Mouse (Mus musculus): ENCODE measurements at regions not wholly inside any gene's neighbourhood (a gene's known extent, or its start where the extent isn't known, plus 50 kb on each side); places are given as distances from the start of the nearest gene placed in this dataset.
A peak's percentile ranks its signal among the peaks of the same experiment; 100 is the strongest.

DNA sequence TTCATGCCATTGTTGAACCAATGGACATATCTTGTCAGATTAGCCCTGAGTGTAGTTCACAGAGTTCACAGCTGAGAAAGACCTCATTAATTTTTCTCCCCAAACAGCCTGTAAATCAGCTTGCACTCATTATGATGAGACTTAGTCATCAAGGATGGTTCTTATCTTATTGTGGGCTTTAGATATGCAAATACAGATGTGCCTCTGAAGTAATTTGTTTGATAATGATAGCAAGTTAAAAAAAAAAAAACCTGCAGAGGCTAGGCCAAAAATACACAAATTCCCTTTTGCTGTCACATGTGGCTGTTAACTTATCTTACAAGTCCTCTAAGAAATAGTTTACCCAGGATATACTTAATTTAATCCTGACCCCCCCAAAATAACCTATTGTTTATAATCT, 1215.5 kb upstream of the Adgrl2 start:
- ATAC-seq (ENCODE audit: low FRiP score), result no peak
- DNase-seq (ENCODE audit: low spot score), result no peak
- H3K9ac ChIP-seq, result no peak overlapping the region
- H3K4me1 ChIP-seq (replicated peaks; ENCODE audit: control insufficient read depth, insufficient read depth, low read length), result no peaks in the 10 kb centered on the region
- H3K4me3 ChIP-seq (replicated peaks; ENCODE audit: low read length), result no peak overlapping the region
- H3K27me3 ChIP-seq (ENCODE audit: control insufficient read depth, insufficient read depth, low read length), result no peaks in the 10 kb centered on the region
- no peaks in the 10 kb centered on the region for H3K9me3 ChIP-seq (ENCODE audit: control insufficient read depth, low read length)
- H3K4me2 ChIP-seq (replicated peaks), result no peak overlapping the region
- no peaks in the 10 kb centered on the region for H3K36me3 ChIP-seq (replicated peaks; ENCODE audit: control insufficient read depth, insufficient read depth)
- H3K27ac ChIP-seq, result no peak overlapping the region

DNA sequence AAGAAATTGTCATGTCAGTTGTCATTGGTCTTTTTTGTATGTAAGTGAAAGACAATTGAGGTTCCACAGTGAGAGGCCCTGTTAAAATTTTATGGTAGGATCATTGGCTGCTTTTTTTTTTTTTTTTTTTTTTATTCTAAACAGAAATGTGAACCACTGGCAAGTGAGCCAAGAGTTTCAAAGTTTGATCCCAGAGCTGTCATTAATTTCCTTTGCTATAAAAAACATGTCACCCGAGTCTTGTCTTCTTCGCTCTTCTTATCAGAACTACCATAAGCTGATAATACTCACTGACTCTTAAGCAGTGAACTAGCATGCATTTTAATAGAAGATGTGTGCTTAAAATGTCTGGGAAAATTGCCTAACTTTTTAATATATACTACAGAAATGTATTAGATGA, 1204.4 kb upstream of the Adgrl4 start:
- H3K4me2 ChIP-seq (replicated peaks), result no peak overlapping the region
- H3K4me3 ChIP-seq (replicated peaks; ENCODE audit: low read length), result no peak overlapping the region
- WGBS, result 96% methylated on average over 2 of the region's 2 CpGs
- no peak overlapping the region for H3K27ac ChIP-seq
- DNase-seq (ENCODE audit: low spot score), result no peak
- H3K4me1 ChIP-seq (replicated peaks; ENCODE audit: control insufficient read depth, insufficient read depth, low read length), result no peaks in the 10 kb centered on the region
- H3K36me3 ChIP-seq (replicated peaks; ENCODE audit: control insufficient read depth, insufficient read depth), result no peaks in the 10 kb centered on the region
- H3K27me3 ChIP-seq (ENCODE audit: control insufficient read depth, insufficient read depth, low read length), result no peaks in the 10 kb centered on the region
- H3K9me3 ChIP-seq (ENCODE audit: control insufficient read depth, low read length), result no peaks in the 10 kb centered on the region
- ATAC-seq (ENCODE audit: low FRiP score), result no peak
- H3K9ac ChIP-seq, result no peak overlapping the region

- 80% methylated on average over 7 of the region's 7 CpGs for WGBS
- Histone ChIP-seq H3K9ac (no peak overlapping the region), H3K9me3 (ENCODE audit: control insufficient read depth, low read length) (no peaks in the 10 kb centered on the region), H3K27me3 (ENCODE audit: control insufficient read depth, insufficient read depth, low read length) (no peaks in the 10 kb centered on the region), H3K4me1 (replicated peaks; ENCODE audit: control insufficient read depth, insufficient read depth, low read length) (no peaks in the 10 kb centered on the region), H3K4me2 (replicated peaks) (no peak overlapping the region), H3K4me3 (replicated peaks; ENCODE audit: low read length) (no peak overlapping the region), H3K27ac (no peak overlapping the region), H3K36me3 (replicated peaks; ENCODE audit: control insufficient read depth, insufficient read depth) (no peaks in the 10 kb centered on the region)
- no peak for ATAC-seq (ENCODE audit: low FRiP score)
- no peak for DNase-seq (ENCODE audit: low spot score)
Observed at GRCm38 (mm10) chr3:150236946-150237600, 1200.6 kb upstream of the Adgrl4 start.

- no peaks in the 10 kb centered on the region for H3K4me1 ChIP-seq (replicated peaks; ENCODE audit: control insufficient read depth, insufficient read depth, low read length)
- 79% methylated on average over 2 of the region's 2 CpGs for WGBS
- ATAC-seq (ENCODE audit: low FRiP score), result no peak
- H3K9ac ChIP-seq, result no peak overlapping the region
- no peak overlapping the region for H3K27ac ChIP-seq
- no peak overlapping the region for H3K4me3 ChIP-seq (replicated peaks; ENCODE audit: low read length)
- no peaks in the 10 kb centered on the region for H3K27me3 ChIP-seq (ENCODE audit: control insufficient read depth, insufficient read depth, low read length)
- DNase-seq (ENCODE audit: low spot score), result no peak
- no peaks in the 10 kb centered on the region for H3K9me3 ChIP-seq (ENCODE audit: control insufficient read depth, low read length)
- no peaks in the 10 kb centered on the region for H3K36me3 ChIP-seq (replicated peaks; ENCODE audit: control insufficient read depth, insufficient read depth)
- no peak overlapping the region for H3K4me2 ChIP-seq (replicated peaks)
Observed at GRCm38 (mm10) chr3:150275038-150275437, 1162.6 kb upstream of the Adgrl4 start.

DNA sequence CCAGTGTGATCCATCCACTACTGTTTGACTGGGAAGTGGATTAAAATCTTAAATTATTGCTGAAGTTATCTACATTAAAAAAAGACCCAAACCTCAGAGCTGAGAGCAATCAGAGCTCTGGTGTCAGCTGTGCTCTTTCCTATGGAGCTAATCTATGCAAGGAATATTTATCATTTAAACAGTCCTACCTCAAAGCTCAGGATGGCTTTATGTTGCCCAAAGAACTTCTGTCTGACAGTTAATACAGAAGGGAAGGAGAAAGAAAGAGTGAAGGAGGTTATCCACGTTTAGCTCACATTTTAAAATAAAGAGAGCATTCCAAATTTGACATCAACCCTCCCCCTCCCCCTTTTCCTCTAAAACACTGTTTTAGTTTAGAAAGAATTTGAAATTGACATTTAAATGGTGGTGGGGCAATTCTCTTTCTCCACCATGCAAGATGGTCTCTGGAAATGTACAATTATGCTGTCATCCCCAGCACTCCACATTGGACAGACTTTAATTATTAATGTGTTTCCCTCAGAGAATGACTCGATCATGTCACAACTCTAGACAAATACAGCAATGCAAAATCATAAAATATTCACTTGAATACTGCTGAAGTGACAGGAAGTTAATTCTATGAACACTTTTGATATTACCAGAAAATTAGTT, 1141.5 kb upstream of the Adgrl4 start:
- Histone ChIP-seq H3K36me3 (replicated peaks; ENCODE audit: control insufficient read depth, insufficient read depth) (no peaks in the 10 kb centered on the region), H3K27me3 (ENCODE audit: control insufficient read depth, insufficient read depth, low read length) (no peaks in the 10 kb centered on the region), H3K4me3 (replicated peaks; ENCODE audit: low read length) (no peak overlapping the region), H3K9me3 (ENCODE audit: control insufficient read depth, low read length) (no peaks in the 10 kb centered on the region), H3K27ac (no peak overlapping the region), H3K9ac (no peak overlapping the region), H3K4me2 (replicated peaks) (no peak overlapping the region), H3K4me1 (replicated peaks; ENCODE audit: control insufficient read depth, insufficient read depth, low read length) (no peaks in the 10 kb centered on the region)
- 58% methylated on average over 2 of the region's 2 CpGs for WGBS
- ATAC-seq (ENCODE audit: low FRiP score) (no peak), DNase-seq (ENCODE audit: low spot score) (no peak)

- H3K4me2 ChIP-seq (replicated peaks), result no peak overlapping the region
- H3K36me3 ChIP-seq (replicated peaks; ENCODE audit: control insufficient read depth, insufficient read depth), result no peaks in the 10 kb centered on the region
- H3K27me3 ChIP-seq (ENCODE audit: control insufficient read depth, insufficient read depth, low read length), result no peaks in the 10 kb centered on the region
- no peak for ATAC-seq (ENCODE audit: low FRiP score)
- no peak overlapping the region for H3K4me3 ChIP-seq (replicated peaks; ENCODE audit: low read length)
- no peak overlapping the region for H3K9ac ChIP-seq
- H3K27ac ChIP-seq, result no peak overlapping the region
- no peak for DNase-seq (ENCODE audit: low spot score)
- WGBS, result 91% methylated on average over 6 of the region's 6 CpGs
- no peaks in the 10 kb centered on the region for H3K9me3 ChIP-seq (ENCODE audit: control insufficient read depth, low read length)
- H3K4me1 ChIP-seq (replicated peaks; ENCODE audit: control insufficient read depth, insufficient read depth, low read length), result no peaks in the 10 kb centered on the region
Observed at GRCm38 (mm10) chr3:150328811-150329210, 1108.9 kb upstream of the Adgrl4 start.

DNA sequence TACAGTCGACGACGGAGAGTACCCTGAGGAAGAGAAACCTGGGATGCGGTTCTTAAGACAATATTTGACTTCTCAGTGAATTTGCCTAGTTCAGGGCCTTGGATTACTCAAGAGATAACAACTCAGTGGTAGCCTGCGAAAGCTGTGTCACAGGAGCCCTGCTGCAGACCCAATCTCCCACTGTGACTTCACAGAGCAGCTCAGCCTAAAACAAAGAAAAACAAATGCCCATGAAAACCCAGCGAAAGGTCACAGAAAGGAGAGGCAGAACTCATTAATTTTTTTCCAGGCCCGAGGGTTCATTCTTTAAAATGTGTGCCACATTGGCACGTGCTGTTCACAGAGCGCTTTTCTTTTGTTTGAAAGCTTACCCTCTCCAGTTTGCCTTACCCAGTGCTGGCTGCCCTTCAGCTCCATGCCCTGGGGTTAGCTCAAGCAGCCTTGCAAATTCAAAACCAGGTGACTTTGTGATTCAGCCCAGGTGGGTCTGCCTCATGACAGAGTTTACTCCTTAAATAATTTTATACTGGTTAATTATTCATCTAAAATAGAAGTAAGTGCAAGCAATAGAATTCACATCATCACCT, 1085.5 kb upstream of the Adgrl4 start:
- no peaks in the 10 kb centered on the region for H3K36me3 ChIP-seq (replicated peaks; ENCODE audit: control insufficient read depth, insufficient read depth)
- H3K4me2 ChIP-seq (replicated peaks), result no peak overlapping the region
- no peak; the same call in 1 of the 2 replicates for ATAC-seq (ENCODE audit: low FRiP score)
- no peaks in the 10 kb centered on the region for H3K9me3 ChIP-seq (ENCODE audit: control insufficient read depth, low read length)
- WGBS, result 22% methylated on average over 9 of the region's 9 CpGs
- H3K9ac ChIP-seq, result no peak overlapping the region
- no peaks in the 10 kb centered on the region for H3K4me1 ChIP-seq (replicated peaks; ENCODE audit: control insufficient read depth, insufficient read depth, low read length)
- H3K4me3 ChIP-seq (replicated peaks; ENCODE audit: low read length), result no peak overlapping the region
- no peaks in the 10 kb centered on the region for H3K27me3 ChIP-seq (ENCODE audit: control insufficient read depth, insufficient read depth, low read length)
- DNase-seq (ENCODE audit: low spot score), result peak; percentile 42
- H3K27ac ChIP-seq, result no peak overlapping the region

DNA sequence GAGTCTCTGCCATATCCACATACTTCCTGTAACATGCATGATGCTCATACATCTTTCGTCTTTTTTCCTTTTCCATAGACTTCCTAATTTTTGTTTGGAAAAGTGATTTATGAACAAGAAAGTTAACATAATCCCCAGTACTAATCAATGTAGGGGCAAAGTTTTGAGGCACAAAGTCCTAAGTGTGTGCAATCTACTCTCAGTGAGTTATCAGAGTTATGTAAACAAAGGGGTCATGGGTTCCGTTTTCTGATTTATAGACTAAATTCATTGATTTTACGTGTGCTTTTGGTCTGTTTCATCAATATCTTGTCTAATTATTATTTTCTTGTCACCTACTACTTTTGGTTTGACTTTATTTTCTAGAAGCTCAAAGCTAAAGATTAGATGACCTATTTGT, 1071.9 kb upstream of the Adgrl4 start:
- H3K27ac ChIP-seq, result no peak overlapping the region
- DNase-seq (ENCODE audit: low spot score) (no peak), ATAC-seq (ENCODE audit: low FRiP score) (no peak)
- no peaks in the 10 kb centered on the region for H3K36me3 ChIP-seq (replicated peaks; ENCODE audit: control insufficient read depth, insufficient read depth)
- no peaks in the 10 kb centered on the region for H3K4me1 ChIP-seq (replicated peaks; ENCODE audit: control insufficient read depth, insufficient read depth, low read length)
- no peaks in the 10 kb centered on the region for H3K27me3 ChIP-seq (ENCODE audit: control insufficient read depth, insufficient read depth, low read length)
- H3K9ac ChIP-seq, result no peak overlapping the region
- no peak overlapping the region for H3K4me2 ChIP-seq (replicated peaks)
- no peak overlapping the region for H3K4me3 ChIP-seq (replicated peaks; ENCODE audit: low read length)
- WGBS, result 91% methylated on average over 3 of the region's 3 CpGs
- H3K9me3 ChIP-seq (ENCODE audit: control insufficient read depth, low read length), result no peaks in the 10 kb centered on the region

DNA sequence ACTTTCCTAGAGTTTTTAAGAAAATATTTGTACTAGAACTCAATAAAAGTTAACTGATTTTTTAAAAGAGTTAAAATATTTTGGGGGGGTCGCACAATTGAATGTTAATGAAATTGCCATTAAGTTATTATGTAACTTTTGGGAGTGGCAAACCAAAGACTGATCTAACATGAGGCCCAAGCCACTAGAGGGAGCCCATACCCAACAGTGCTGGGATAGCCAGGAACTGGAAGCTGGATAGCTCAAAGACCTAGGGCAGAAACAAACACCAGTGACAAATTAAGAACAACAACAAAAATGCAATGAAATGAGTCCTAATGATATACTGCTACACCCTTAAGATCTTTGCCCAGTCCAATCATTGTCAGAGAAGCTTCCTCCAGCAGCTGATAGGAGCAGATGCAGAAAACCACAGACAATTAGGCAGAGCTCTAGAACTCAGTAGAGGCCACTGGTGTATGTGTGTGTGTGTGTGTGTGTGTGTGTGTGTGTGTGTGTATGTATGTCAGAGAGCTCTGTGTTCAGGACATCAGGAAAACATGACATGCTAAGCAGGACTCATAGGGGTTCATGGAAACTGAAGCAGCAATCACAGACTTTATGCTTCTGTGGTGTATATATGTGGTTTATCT, 1052.6 kb upstream of the Adgrl4 start:
- Histone ChIP-seq H3K36me3 (replicated peaks; ENCODE audit: control insufficient read depth, insufficient read depth) (no peaks in the 10 kb centered on the region), H3K4me2 (replicated peaks) (no peak overlapping the region), H3K27me3 (ENCODE audit: control insufficient read depth, insufficient read depth, low read length) (no peaks in the 10 kb centered on the region), H3K4me3 (replicated peaks; ENCODE audit: low read length) (no peak overlapping the region), H3K27ac (no peak overlapping the region), H3K9me3 (ENCODE audit: control insufficient read depth, low read length) (no peaks in the 10 kb centered on the region), H3K9ac (no peak overlapping the region), H3K4me1 (replicated peaks; ENCODE audit: control insufficient read depth, insufficient read depth, low read length) (no peaks in the 10 kb centered on the region)
- 9% methylated on average over 1 of the region's 1 CpGs for WGBS
- ATAC-seq (ENCODE audit: low FRiP score) (no peak), DNase-seq (ENCODE audit: low spot score) (peak; percentile 48)

All from hindbrain, embryonic 14.5 days (tissue).